In the genomic region with DNA sequence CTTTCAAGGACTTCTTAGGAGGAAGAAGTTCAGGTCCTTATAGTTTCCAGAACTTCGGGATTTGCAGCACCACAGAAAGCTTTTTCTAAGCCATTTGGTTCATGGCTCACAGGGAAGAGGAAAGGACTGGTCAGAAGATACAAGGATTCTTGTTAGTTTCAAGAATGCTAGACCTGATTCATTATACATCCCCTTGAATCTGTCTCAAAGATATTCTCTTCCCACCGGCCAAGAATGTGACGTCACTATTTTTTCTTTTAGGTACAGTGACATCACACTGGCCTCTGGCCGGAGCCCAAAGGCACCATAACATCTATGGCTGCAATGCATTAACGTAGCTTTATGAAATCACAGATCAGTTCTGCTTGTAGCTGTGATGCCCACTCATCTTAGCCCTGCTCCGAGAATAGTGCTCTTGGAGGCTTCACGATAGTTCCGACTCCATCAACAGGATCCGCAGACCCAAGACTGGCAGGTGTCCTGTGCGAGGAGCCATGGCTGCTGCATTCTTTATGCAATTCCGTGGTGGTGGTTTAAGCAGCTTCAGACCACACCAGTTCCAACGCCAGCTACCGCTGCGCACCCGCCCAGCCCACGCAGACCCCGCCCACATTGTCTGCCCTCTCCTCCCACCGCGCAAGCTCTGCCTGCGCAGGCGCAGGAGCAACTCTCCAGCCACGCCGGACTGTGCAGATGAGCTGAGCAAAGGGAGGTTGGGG, we compare ENCODE assay signal across 8 mouse cellular contexts. TPM values are rescaled to one million over a fixed set of nuclear protein-coding genes. Genes with fewer than 3 reads are reported as not detected.
DNase-seq lines count a peak whose midpoint lies in the region; ATAC-seq and TF ChIP-seq lines count a peak whose summit lies in the region.

No protein-coding gene starts in this region.

- peak; percentile 81 for DNase-seq in R1 (ENCODE audit: low read depth, low spot score)
- DNase-seq in brain, adult 2 months (ENCODE audit: low read depth, low spot score) = peak; percentile 42
- peak; percentile 77 for DNase-seq in forebrain, postnatal 0 days
- peak; percentile 84 for DNase-seq in heart, postnatal 4 days
- DNase-seq in limb, embryonic 11.5 days (ENCODE audit: low spot score) = peak; percentile 89
- DNase-seq in urinary bladder, postnatal 36 days (ENCODE audit: low spot score in 2 of 2) = peak; percentile 78 to 84
- DNase-seq in layer of hippocampus, adult 8-10 months (ENCODE audit: low spot score in 2 of 2) = no peak

- H3K4me3 ChIP-seq in forebrain, postnatal 0 days (ENCODE audit: low read depth, low read length) = peak overlapping the region; percentile 47
- peak overlapping the region; percentile 32 for H3K4me3 ChIP-seq in limb, embryonic 11.5 days (ENCODE audit: low read depth, low read length)
- peak overlapping the region; percentile 45 for H3K4me3 ChIP-seq in midbrain, embryonic 12.5 days

- H3K4me1 ChIP-seq in forebrain, postnatal 0 days (ENCODE audit: insufficient read depth) = no peaks in the 10 kb centered on the region
- H3K4me1 ChIP-seq in limb, embryonic 11.5 days (ENCODE audit: control insufficient read depth, insufficient read depth, low read length) = peaks cover 11% of the 10 kb centered on the region
- peaks cover 18% of the 10 kb centered on the region for H3K4me1 ChIP-seq in midbrain, embryonic 12.5 days

- H3K9me3 ChIP-seq in forebrain, postnatal 0 days (ENCODE audit: low read length) = no peaks in the 10 kb centered on the region
- H3K9me3 ChIP-seq in limb, embryonic 11.5 days (ENCODE audit: control insufficient read depth, low read length) = no peaks in the 10 kb centered on the region
- no peaks in the 10 kb centered on the region for H3K9me3 ChIP-seq in midbrain, embryonic 12.5 days

- H3K9ac ChIP-seq in forebrain, postnatal 0 days = peak overlapping the region; percentile 49; the same call in 1 of the 2 replicates
- peak overlapping the region; percentile 22; the same call in 1 of the 2 replicates for H3K9ac ChIP-seq in limb, embryonic 11.5 days (ENCODE audit: low read length)
- H3K9ac ChIP-seq in midbrain, embryonic 12.5 days (replicated peaks) = peak overlapping the region; percentile 48

- TF ChIP-seq CTCF in forebrain, postnatal 0 days (IDR thresholded peaks at IDR 0.05; ENCODE audit: low read depth) = no peak

- H3K36me3 ChIP-seq in forebrain, postnatal 0 days (ENCODE audit: insufficient read depth) = no peaks in the 10 kb centered on the region
- no peaks in the 10 kb centered on the region for H3K36me3 ChIP-seq in limb, embryonic 11.5 days (ENCODE audit: control insufficient read depth, insufficient read depth, low read length)
- H3K36me3 ChIP-seq in midbrain, embryonic 12.5 days = no peaks in the 10 kb centered on the region

- no peak overlapping the region for H3K27ac ChIP-seq in forebrain, postnatal 0 days (ENCODE audit: low read depth, low read length)
- no peak overlapping the region for H3K27ac ChIP-seq in limb, embryonic 11.5 days (replicated peaks; ENCODE audit: low read depth, low read length)
- H3K27ac ChIP-seq in midbrain, embryonic 12.5 days (replicated peaks) = no peak overlapping the region

- H3K4me2 ChIP-seq in forebrain, postnatal 0 days (ENCODE audit: low read depth) = peak overlapping the region; percentile 79
- H3K4me2 ChIP-seq in limb, embryonic 11.5 days (ENCODE audit: low read depth, severe bottlenecking) = peak overlapping the region; percentile 63
- H3K4me2 ChIP-seq in midbrain, embryonic 12.5 days (replicated peaks) = peak overlapping the region; percentile 72

- H3K27me3 ChIP-seq in forebrain, postnatal 0 days (ENCODE audit: insufficient read depth, low read length) = peaks cover 33% of the 10 kb centered on the region
- H3K27me3 ChIP-seq in limb, embryonic 11.5 days (ENCODE audit: control insufficient read depth, insufficient read depth, low read length) = peaks cover 23% of the 10 kb centered on the region
- H3K27me3 ChIP-seq in midbrain, embryonic 12.5 days = peaks cover 56% of the 10 kb centered on the region

- ATAC-seq in forebrain, postnatal 0 days = peak; percentile 91
- peak; percentile 86 for ATAC-seq in limb, embryonic 11.5 days (ENCODE audit: insufficient number of reproducible peaks, low FRiP score, low TSS enrichment, low read depth)
- peak; percentile 96 for ATAC-seq in midbrain, embryonic 12.5 days (ENCODE audit: low FRiP score, low read depth)

- under 1% methylated on average over 23 of the region's 23 CpGs for WGBS in forebrain, postnatal 0 days
- WGBS in limb, embryonic 11.5 days = 2% methylated on average over 23 of the region's 23 CpGs
- under 1% methylated on average over 23 of the region's 23 CpGs for WGBS in midbrain, embryonic 12.5 days

RNA-seq across cellular contexts. Expression of gene Osr1, which starts 14.6 kb away (rescaled TPM):
- 4.2 and 8.4 TPM in 2 replicates for total RNA-seq in forebrain, postnatal 0 days (2014; rRNA removed)
- polyA plus RNA-seq in forebrain, postnatal 0 days (2015; fragmentation: Nextera tagmentation; extraction: Ambion mirVana) = 5.6 and 7.4 TPM in 2 replicates
- 10 to 100 TPM; 12.1 to 12.3 TPM for total RNA-seq in heart, postnatal 4 days (2021)
- polyA plus RNA-seq in limb, embryonic 11.5 days (2014; fragmentation: Nextera tagmentation; extraction: Ambion mirVana) = 62.8 and 81.9 TPM in 2 replicates
- polyA plus RNA-seq in midbrain, embryonic 12.5 days (2016; fragmentation: Nextera tagmentation; extraction: Ambion mirVana) = 18.4 and 21.3 TPM in 2 replicates
- total RNA-seq in layer of hippocampus, adult 8-10 months (2022) = 1 to 10 TPM; 3.5 to 4.0 (median 3.6) TPM

Comparison
In these comparisons a context has a peak if more than half of its experiments do, and no peak if none do; other contexts are left out.
1. DNase-seq: peak in R1 (single experiment), brain, adult 2 months (single experiment), forebrain, postnatal 0 days (single experiment), heart, postnatal 4 days (single experiment), limb, embryonic 11.5 days (single experiment) and urinary bladder, postnatal 36 days (2 of 2); none in layer of hippocampus, adult 8-10 months (0 of 2).
2. Peak in every context shown above with its lines, with median percentiles within 50 percentile points of each other: ATAC-seq, H3K4me2 ChIP-seq, H3K4me3 ChIP-seq and H3K9ac ChIP-seq.